Mouse (Mus musculus) lung, embryonic 16.5 days (tissue): ENCODE results near the gene Vrtn. TPM values are rescaled to one million over a fixed set of nuclear protein-coding genes. Genes with fewer than 3 reads are reported as not detected.
A peak's percentile ranks its signal among the peaks of the same experiment; 100 is the strongest.

Experiments used
- ATAC-seq: fragments of 200-750 bp; cut with Nextera tagmentation; 2 replicates; pipeline ENCODE4 v1.8.0; 2017; ENCODE audit warnings: low read depth, mild to moderate bottlenecking, moderate library complexity
- H3K27ac ChIP-seq: fragments of 300-500 bp; sonication (generic); 2 replicates; pipeline ENCODE4 v1.5.1; 2014; ENCODE audit warnings: mild to moderate bottlenecking, control low read depth, low read length
- H3K27me3 ChIP-seq: fragments of 300-500 bp; sonication (generic); 2 replicates; pipeline ENCODE4 v1.6.1; 2014; ENCODE audit warnings: low read depth, low read length, mixed read lengths; ENCODE audit not compliant: control insufficient read depth, insufficient read depth
- H3K36me3 ChIP-seq: fragments of 300-500 bp; sonication (generic); 2 replicates; pipeline ENCODE4 v1.6.1; 2014; ENCODE audit warnings: low read length; ENCODE audit not compliant: control insufficient read depth, insufficient read depth
- H3K4me1 ChIP-seq: fragments of 300-500 bp; sonication (generic); replicated peaks from 2 replicates; pipeline ENCODE4 v1.6.1; 2014; ENCODE audit warnings: low read length, mixed read lengths; ENCODE audit not compliant: control insufficient read depth, insufficient read depth
- H3K4me2 ChIP-seq: fragments of 300-500 bp; sonication (generic); 2 replicates; pipeline ENCODE4 v1.6.1; 2014; ENCODE audit warnings: low read depth, low read length, control low read depth
- H3K4me3 ChIP-seq: fragments of 300-500 bp; sonication (generic); 2 replicates; pipeline ENCODE4 v1.5.1; 2014; ENCODE audit warnings: mild to moderate bottlenecking, low read length, control low read depth
- H3K9ac ChIP-seq: fragments of 300-500 bp; sonication (generic); 2 replicates; pipeline ENCODE4 v1.6.1; 2014; ENCODE audit warnings: low read length, control low read depth
- H3K9me3 ChIP-seq: fragments of 300-500 bp; sonication (generic); 2 replicates; pipeline ENCODE4 v1.6.1; 2016; ENCODE audit warnings: low read length; ENCODE audit not compliant: control insufficient read depth
- WGBS: fragments of 180-500 bp; shearing (Covaris S2); extraction: QIAGEN DNeasy Blood & Tissue Kit; methylation state at CpG from one replicate; pipeline ENCODE4 v1.1.7; 2014; 5-methylcytosine and 5-hydroxymethylcytosine counted together
- polyA plus RNA-seq: library from polyadenylated mRNA; unstranded; fragments of >200 nt; fragmentation: Nextera tagmentation; extraction: Ambion mirVana; gene quantifications from 2 replicates; pipeline ENCODE4 v1.2.1, GENCODE M21; 2015

Vrtn gene
- not detected in 2 replicates for polyA plus RNA-seq

DNA sequence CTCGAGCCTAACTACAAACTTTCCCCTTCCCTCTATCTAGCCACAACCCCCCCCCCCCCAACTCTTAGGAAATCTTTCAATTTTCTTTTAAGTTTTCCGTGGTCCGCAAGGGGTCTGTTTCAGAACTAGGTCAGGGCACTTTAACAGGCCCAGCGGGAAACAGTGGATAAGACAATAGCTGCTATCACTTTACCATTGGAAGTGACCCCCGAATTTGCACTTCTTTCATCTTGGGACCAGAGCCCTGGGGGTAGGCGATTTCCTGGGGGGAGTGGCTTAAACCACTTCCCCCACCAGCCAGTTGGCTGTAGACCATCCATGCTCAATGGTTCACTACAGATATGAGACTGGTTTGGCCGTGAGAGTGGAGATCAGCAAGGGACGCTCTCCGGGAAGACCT lies at the start of gene Vrtn:
TSS of gene Vrtn (plus strand) at position 366 of the 400 bp plus-strand sequence.
- Histone ChIP-seq H3K4me2 (no peak within 1 kb of the TSS), H3K36me3 (no peaks in the 10 kb centered on the region), H3K4me3 (no peak within 1 kb of the TSS), H3K4me1 (no peaks in the 10 kb centered on the region; the same call in 1 of the 2 replicates), H3K9ac (no peak within 1 kb of the TSS), H3K27me3 (peaks cover 42% of the 10 kb centered on the region), H3K27ac (no peak within 1 kb of the TSS), H3K9me3 (no peaks in the 10 kb centered on the region)
- no peak for ATAC-seq
- 12% methylated on average over 9 of the region's 9 CpGs for WGBS

- no peak overlapping the region for H3K4me2 ChIP-seq
- whole genome bisulfite sequencing, result 16% methylated on average over 8 of the region's 8 CpGs
- H3K27ac ChIP-seq, result no peak overlapping the region
- H3K27me3 ChIP-seq, result peaks cover 4% of the 10 kb centered on the region; the same call in 1 of the 2 replicates
- H3K4me1 ChIP-seq, result no peaks in the 10 kb centered on the region
- no peak overlapping the region for H3K9ac ChIP-seq
- no peaks in the 10 kb centered on the region for H3K9me3 ChIP-seq
- no peak for ATAC-seq
- no peak overlapping the region for H3K4me3 ChIP-seq
- H3K36me3 ChIP-seq, result no peaks in the 10 kb centered on the region
Observed at GRCm38 (mm10) chr12:84598324-84598723, 42.5 kb upstream of the Vrtn start.

DNA sequence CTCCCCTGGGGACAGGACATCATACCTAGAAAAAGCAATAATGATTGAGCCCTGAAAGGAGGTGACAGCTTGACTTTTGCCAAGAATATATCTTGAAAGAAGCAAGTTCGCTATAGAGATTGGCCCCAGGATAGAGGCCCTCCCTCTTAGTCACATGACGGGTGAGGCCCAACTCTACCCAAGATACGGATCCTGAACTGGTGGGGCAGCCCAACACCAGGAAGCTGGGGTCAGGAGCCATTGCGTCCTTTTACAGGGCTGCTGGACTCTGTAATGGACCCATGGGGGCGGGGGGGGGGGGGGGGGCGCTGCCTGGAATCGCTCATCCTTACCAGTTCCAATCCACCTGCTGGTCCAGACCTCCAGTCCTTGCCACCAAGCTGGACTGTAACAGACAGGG lies 36.8 kb upstream of the Vrtn start:
- Histone ChIP-seq H3K27ac (no peak overlapping the region), H3K4me2 (no peak overlapping the region), H3K9ac (no peak overlapping the region), H3K4me3 (no peak overlapping the region), H3K9me3 (no peaks in the 10 kb centered on the region), H3K4me1 (no peaks in the 10 kb centered on the region), H3K27me3 (no peaks in the 10 kb centered on the region), H3K36me3 (no peaks in the 10 kb centered on the region)
- WGBS, result 82% methylated on average over 7 of the region's 7 CpGs
- no peak for ATAC-seq

- Histone ChIP-seq H3K27me3 (no peaks in the 10 kb centered on the region), H3K9ac (no peak overlapping the region), H3K4me1 (no peaks in the 10 kb centered on the region), H3K36me3 (no peaks in the 10 kb centered on the region), H3K9me3 (no peaks in the 10 kb centered on the region), H3K27ac (no peak overlapping the region), H3K4me3 (no peak overlapping the region), H3K4me2 (no peak overlapping the region)
- WGBS, result 78% methylated on average over 7 of the region's 7 CpGs
- ATAC-seq, result no peak
Observed at GRCm38 (mm10) chr12:84605860-84606259, 35.0 kb upstream of the Vrtn start.

DNA sequence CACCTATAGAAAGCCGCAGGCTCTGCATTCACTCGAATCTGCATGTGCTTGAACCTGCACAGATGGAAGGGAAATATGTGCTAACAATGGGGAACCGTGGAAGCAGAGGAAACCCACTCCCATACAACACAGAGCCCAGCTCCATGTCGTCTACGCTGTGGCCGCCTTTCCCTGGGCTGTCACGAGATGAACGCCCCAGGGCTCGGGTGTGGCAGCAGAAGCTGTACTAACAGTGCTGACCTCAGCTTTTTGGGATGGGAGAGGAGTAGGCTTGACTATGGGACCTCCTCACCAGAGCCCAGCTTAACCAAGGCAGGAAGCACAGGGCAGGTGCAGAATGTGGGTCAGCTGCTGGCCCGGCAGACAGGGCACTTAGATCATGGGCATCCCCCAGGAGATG lies 29.1 kb upstream of the Vrtn start:
- Histone ChIP-seq H3K4me3 (no peak overlapping the region), H3K9ac (no peak overlapping the region), H3K4me2 (no peak overlapping the region), H3K4me1 (peaks cover 2% of the 10 kb centered on the region; the same call in 1 of the 2 replicates), H3K36me3 (no peaks in the 10 kb centered on the region), H3K27ac (no peak overlapping the region), H3K9me3 (no peaks in the 10 kb centered on the region), H3K27me3 (no peaks in the 10 kb centered on the region)
- WGBS, result 85% methylated on average over 10 of the region's 10 CpGs
- ATAC-seq, result no peak

DNA sequence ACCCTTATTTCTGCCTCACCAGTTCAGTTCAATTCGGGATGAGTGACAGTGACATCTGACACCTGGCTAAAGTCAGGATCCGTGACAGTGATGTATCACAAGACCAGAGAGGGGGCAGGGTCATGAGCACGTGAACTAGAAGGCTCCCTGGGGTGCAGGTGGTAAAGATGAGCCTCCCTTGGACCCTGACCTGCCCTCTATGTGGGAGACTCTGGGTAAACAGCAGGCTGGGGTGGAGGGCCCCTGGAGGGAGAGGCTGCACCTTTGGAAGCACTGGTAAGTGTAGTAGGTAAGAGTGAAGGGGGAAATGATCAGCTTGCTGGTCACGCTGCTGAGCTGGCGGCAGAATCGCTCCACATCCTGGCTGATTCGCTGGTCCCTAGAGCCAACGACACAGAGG lies 28.3 kb upstream of the Vrtn start:
- Histone ChIP-seq H3K27me3 (no peaks in the 10 kb centered on the region), H3K27ac (no peak overlapping the region), H3K4me3 (no peak overlapping the region), H3K4me2 (no peak overlapping the region), H3K36me3 (no peaks in the 10 kb centered on the region), H3K9ac (no peak overlapping the region), H3K9me3 (no peaks in the 10 kb centered on the region), H3K4me1 (peaks cover 3% of the 10 kb centered on the region; the same call in 1 of the 2 replicates)
- 49% methylated on average over 8 of the region's 8 CpGs for WGBS
- no peak for ATAC-seq

DNA sequence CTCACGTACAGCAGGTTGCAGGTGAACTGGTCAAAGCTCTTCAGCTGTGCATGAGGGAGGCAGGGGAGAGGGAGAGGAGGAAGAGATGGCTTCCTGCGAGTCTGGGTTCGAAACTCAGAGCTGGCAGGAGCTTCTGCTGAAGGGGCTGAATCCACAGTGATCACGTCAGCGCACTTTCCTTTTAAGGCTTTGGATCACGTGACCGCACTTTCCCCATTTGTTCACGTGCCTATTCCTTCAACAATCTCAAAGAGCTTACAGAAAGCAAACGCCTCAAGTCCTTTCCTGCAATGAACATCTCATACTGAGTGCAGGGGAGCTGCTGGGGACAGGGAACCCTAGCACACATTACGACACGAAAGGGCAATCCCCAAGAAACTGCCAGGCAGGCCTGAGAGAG lies 26.8 kb upstream of the Vrtn start:
- no peaks in the 10 kb centered on the region for H3K27me3 ChIP-seq
- no peaks in the 10 kb centered on the region for H3K9me3 ChIP-seq
- 83% methylated on average over 11 of the region's 11 CpGs for WGBS
- ATAC-seq, result no peak
- H3K27ac ChIP-seq, result no peak overlapping the region
- peaks cover 3% of the 10 kb centered on the region; the same call in 1 of the 2 replicates for H3K4me1 ChIP-seq
- H3K36me3 ChIP-seq, result no peaks in the 10 kb centered on the region
- H3K4me2 ChIP-seq, result no peak overlapping the region
- H3K4me3 ChIP-seq, result no peak overlapping the region
- H3K9ac ChIP-seq, result no peak overlapping the region

DNA sequence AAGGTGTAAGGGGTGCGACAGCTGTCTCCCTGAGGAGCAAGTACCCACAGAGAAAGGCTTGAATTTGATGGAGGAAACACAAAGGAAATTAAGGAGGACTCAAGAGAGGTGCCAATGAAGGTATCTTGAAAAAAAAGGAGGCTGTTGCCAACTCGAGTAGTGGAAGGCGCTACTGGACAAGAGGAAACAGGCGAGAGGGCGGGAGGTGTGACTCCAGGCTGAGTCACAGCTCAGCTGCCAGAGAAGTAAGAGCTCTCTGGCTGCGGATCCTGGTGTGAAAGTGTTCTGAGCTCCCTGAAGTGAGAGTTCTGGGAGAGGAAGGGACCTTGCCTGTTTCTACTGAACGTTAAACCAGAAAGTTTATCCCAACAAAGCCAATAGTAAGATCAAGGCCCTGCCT lies 26.3 kb upstream of the Vrtn start:
- Histone ChIP-seq H3K4me2 (no peak overlapping the region), H3K4me1 (peaks cover 3% of the 10 kb centered on the region; the same call in 1 of the 2 replicates), H3K27ac (no peak overlapping the region), H3K36me3 (no peaks in the 10 kb centered on the region), H3K9me3 (no peaks in the 10 kb centered on the region), H3K27me3 (no peaks in the 10 kb centered on the region), H3K9ac (no peak overlapping the region), H3K4me3 (no peak overlapping the region)
- no peak for ATAC-seq
- 50% methylated on average over 7 of the region's 7 CpGs for WGBS

- peak within 1 kb of the TSS; percentile 56; the same call in 1 of the 2 replicates for H3K27ac ChIP-seq
Observed at GRCm38 (mm10) chr12:84616977-84617630, 23.7 kb upstream of the Vrtn start, which contains the start of gene Abcd4. Gene Abcd4, minus strand, starts transcription at chr12:84617413.

More at GRCm38 (mm10) chr12:84616977-84617630, 23.7 kb upstream of the Vrtn start, which contains the start of gene Abcd4:
- peak; percentile 100 for ATAC-seq
- peak within 1 kb of the TSS; percentile 98 for H3K9ac ChIP-seq
- no peaks in the 10 kb centered on the region for H3K36me3 ChIP-seq
- peaks cover 3% of the 10 kb centered on the region; the same call in 1 of the 2 replicates for H3K4me1 ChIP-seq
- peak within 1 kb of the TSS; percentile 93 for H3K4me3 ChIP-seq
- no peaks in the 10 kb centered on the region for H3K9me3 ChIP-seq
- under 1% methylated on average over 34 of the region's 34 CpGs for WGBS
- no peaks in the 10 kb centered on the region; the same call in 1 of the 2 replicates for H3K27me3 ChIP-seq
- peak within 1 kb of the TSS; percentile 83 for H3K4me2 ChIP-seq
